Mouse (Mus musculus): Measurements from ENCODE around the gene Kcnh1. TPM values are rescaled to one million over a fixed set of nuclear protein-coding genes. Genes with fewer than 3 reads are reported as not detected.

Kcnh1 gene
- total and polyA plus RNA-seq, 2 experiments from 2014 or later: 0.10 to 0.31 TPM

- DNase-seq (ENCODE audit: low spot score) (no peak), ATAC-seq (ENCODE audit: insufficient read depth, low read depth) (no peak)
- no peak overlapping the region for H3K27ac ChIP-seq (ENCODE audit: low read depth)
- 76% methylated on average over 4 of the region's 4 CpGs for WGBS
- no peak for TF ChIP-seq EP300 (IDR thresholded peaks at IDR 0.05; ENCODE audit: low read depth)
- no peaks in the 10 kb centered on the region for H3K9me3 ChIP-seq (replicated peaks; ENCODE audit: control insufficient read depth, low read length)
- H3K4me1 ChIP-seq (ENCODE audit: control insufficient read depth, insufficient read depth): no peaks in the 10 kb centered on the region
- H3K36me3 ChIP-seq (replicated peaks; ENCODE audit: control insufficient read depth, insufficient read depth, low read length): no peaks in the 10 kb centered on the region
- H3K4me3 ChIP-seq (ENCODE audit: low read depth, low read length): no peak overlapping the region
- no peak overlapping the region for H3K4me2 ChIP-seq (ENCODE audit: low read depth, low read length)
- no peaks in the 10 kb centered on the region for H3K27me3 ChIP-seq (ENCODE audit: control insufficient read depth, insufficient read depth, low read length)
- H3K9ac ChIP-seq (replicated peaks; ENCODE audit: low read depth, low read length): no peak overlapping the region
Observed at GRCm38 (mm10) chr1:192405136-192405535, 214.6 kb downstream of the Kcnh1 start.

- Histone ChIP-seq H3K4me3 (ENCODE audit: low read depth, low read length) (no peak overlapping the region), H3K9ac (replicated peaks; ENCODE audit: low read depth, low read length) (no peak overlapping the region), H3K27ac (ENCODE audit: low read depth) (no peak overlapping the region), H3K4me1 (ENCODE audit: control insufficient read depth, insufficient read depth) (no peaks in the 10 kb centered on the region), H3K9me3 (replicated peaks; ENCODE audit: control insufficient read depth, low read length) (no peaks in the 10 kb centered on the region), H3K4me2 (ENCODE audit: low read depth, low read length) (no peak overlapping the region), H3K36me3 (replicated peaks; ENCODE audit: control insufficient read depth, insufficient read depth, low read length) (no peaks in the 10 kb centered on the region), H3K27me3 (ENCODE audit: control insufficient read depth, insufficient read depth, low read length) (no peaks in the 10 kb centered on the region)
- ATAC-seq (ENCODE audit: insufficient read depth, low read depth): no peak
- DNase-seq (ENCODE audit: low spot score): no peak
- TF ChIP-seq CTCF (IDR thresholded peaks at IDR 0.05; ENCODE audit: low read depth): no peak
- TF ChIP-seq EP300 (IDR thresholded peaks at IDR 0.05; ENCODE audit: low read depth): no peak
- 76% methylated on average over 5 of the region's 5 CpGs for WGBS
Observed at GRCm38 (mm10) chr1:192406589-192406988, 216.0 kb downstream of the Kcnh1 start.

GRCm38 (mm10) chr1:192415813-192416212, 225.2 kb downstream of the Kcnh1 start:
- no peak overlapping the region for H3K9ac ChIP-seq (replicated peaks; ENCODE audit: low read depth, low read length)
- H3K4me1 ChIP-seq (ENCODE audit: control insufficient read depth, insufficient read depth): no peaks in the 10 kb centered on the region
- DNase-seq (ENCODE audit: low spot score): no peak
- 55% methylated on average over 3 of the region's 3 CpGs for WGBS
- H3K36me3 ChIP-seq (replicated peaks; ENCODE audit: control insufficient read depth, insufficient read depth, low read length): no peaks in the 10 kb centered on the region
- no peaks in the 10 kb centered on the region for H3K27me3 ChIP-seq (ENCODE audit: control insufficient read depth, insufficient read depth, low read length)
- H3K27ac ChIP-seq (ENCODE audit: low read depth): no peak overlapping the region
- TF ChIP-seq EP300 (IDR thresholded peaks at IDR 0.05; ENCODE audit: low read depth): no peak
- TF ChIP-seq CTCF (IDR thresholded peaks at IDR 0.05; ENCODE audit: low read depth): no peak
- H3K4me3 ChIP-seq (ENCODE audit: low read depth, low read length): no peak overlapping the region
- H3K9me3 ChIP-seq (replicated peaks; ENCODE audit: control insufficient read depth, low read length): no peaks in the 10 kb centered on the region
- no peak for ATAC-seq (ENCODE audit: insufficient read depth, low read depth)
- H3K4me2 ChIP-seq (ENCODE audit: low read depth, low read length): no peak overlapping the region

GRCm38 (mm10) chr1:192416241-192416821, 225.8 kb downstream of the Kcnh1 start:
- DNase-seq (ENCODE audit: low spot score) (no peak), ATAC-seq (ENCODE audit: insufficient read depth, low read depth) (no peak)
- Histone ChIP-seq H3K36me3 (replicated peaks; ENCODE audit: control insufficient read depth, insufficient read depth, low read length) (no peaks in the 10 kb centered on the region), H3K9ac (replicated peaks; ENCODE audit: low read depth, low read length) (no peak overlapping the region), H3K27ac (ENCODE audit: low read depth) (no peak overlapping the region), H3K4me1 (ENCODE audit: control insufficient read depth, insufficient read depth) (no peaks in the 10 kb centered on the region), H3K4me2 (ENCODE audit: low read depth, low read length) (no peak overlapping the region), H3K9me3 (replicated peaks; ENCODE audit: control insufficient read depth, low read length) (no peaks in the 10 kb centered on the region), H3K27me3 (ENCODE audit: control insufficient read depth, insufficient read depth, low read length) (no peaks in the 10 kb centered on the region), H3K4me3 (ENCODE audit: low read depth, low read length) (no peak overlapping the region)
- no peak for TF ChIP-seq EP300 (IDR thresholded peaks at IDR 0.05; ENCODE audit: low read depth)
- no peak for TF ChIP-seq CTCF (IDR thresholded peaks at IDR 0.05; ENCODE audit: low read depth)
- 73% methylated on average over 9 of the region's 9 CpGs for WGBS

GRCm38 (mm10) chr1:192419176-192419575, 228.6 kb downstream of the Kcnh1 start:
- no peaks in the 10 kb centered on the region for H3K4me1 ChIP-seq (ENCODE audit: control insufficient read depth, insufficient read depth)
- DNase-seq (ENCODE audit: low spot score) (no peak), ATAC-seq (ENCODE audit: insufficient read depth, low read depth) (no peak)
- WGBS: 62% methylated on average over 5 of the region's 5 CpGs
- H3K36me3 ChIP-seq (replicated peaks; ENCODE audit: control insufficient read depth, insufficient read depth, low read length): no peaks in the 10 kb centered on the region
- H3K4me2 ChIP-seq (ENCODE audit: low read depth, low read length): no peak overlapping the region
- H3K9ac ChIP-seq (replicated peaks; ENCODE audit: low read depth, low read length): no peak overlapping the region
- H3K9me3 ChIP-seq (replicated peaks; ENCODE audit: control insufficient read depth, low read length): no peaks in the 10 kb centered on the region
- no peak overlapping the region for H3K4me3 ChIP-seq (ENCODE audit: low read depth, low read length)
- TF ChIP-seq CTCF (IDR thresholded peaks at IDR 0.05; ENCODE audit: low read depth) (no peak), EP300 (IDR thresholded peaks at IDR 0.05; ENCODE audit: low read depth) (no peak)
- H3K27me3 ChIP-seq (ENCODE audit: control insufficient read depth, insufficient read depth, low read length): no peaks in the 10 kb centered on the region
- no peak overlapping the region for H3K27ac ChIP-seq (ENCODE audit: low read depth)

Data from heart, postnatal 0 days (tissue).